Mouse (Mus musculus): ENCODE data around the gene Tyw1.

DNA sequence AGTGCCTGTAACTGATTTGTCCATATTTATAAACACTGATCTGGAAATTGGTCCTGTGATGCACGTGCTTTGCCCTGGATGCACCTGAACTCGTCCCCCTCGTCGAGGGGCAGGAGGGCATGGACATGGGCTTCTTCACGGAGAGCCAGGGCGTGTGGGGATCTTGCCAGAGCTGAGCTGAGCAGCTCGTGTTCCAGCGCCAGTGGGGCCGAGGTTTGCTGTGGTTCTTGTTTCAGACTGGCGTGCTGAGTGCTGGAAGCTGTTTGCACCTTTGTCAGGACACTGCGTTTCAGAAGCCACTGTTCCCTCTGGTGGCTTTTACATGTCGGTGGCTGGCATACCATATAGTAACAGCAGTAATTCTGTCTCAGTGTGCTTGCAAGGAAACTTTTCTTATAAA is 14.0 kb upstream of the Tyw1 start:
- TF ChIP-seq TAL1 (IDR thresholded peaks at IDR 0.05; ENCODE audit: low read length) (no peak), GATA1 (IDR thresholded peaks at IDR 0.05; ENCODE audit: low read length) (no peak)

Measured in erythroblast, embryonic 14.5 days (primary cell).